Mouse (Mus musculus) CH12F3 (cell line): ENCODE data around the gene H2-T3.
"Not testable (repeated sequence)": the region's sequence is repeated elsewhere in the genome, so short reads cannot be mapped to it uniquely, and the experiment has no call there.

ENCODE experiments used
- in situ Hi-C: fragments of 300-500 bp; cut with MboI; formaldehyde crosslinking; loops from 2 replicates; pipeline ENCODE4 v1.14.3; 2020; ENCODE audit warnings: low sequenced_read_pairs

Gene H2-T3

DNA sequence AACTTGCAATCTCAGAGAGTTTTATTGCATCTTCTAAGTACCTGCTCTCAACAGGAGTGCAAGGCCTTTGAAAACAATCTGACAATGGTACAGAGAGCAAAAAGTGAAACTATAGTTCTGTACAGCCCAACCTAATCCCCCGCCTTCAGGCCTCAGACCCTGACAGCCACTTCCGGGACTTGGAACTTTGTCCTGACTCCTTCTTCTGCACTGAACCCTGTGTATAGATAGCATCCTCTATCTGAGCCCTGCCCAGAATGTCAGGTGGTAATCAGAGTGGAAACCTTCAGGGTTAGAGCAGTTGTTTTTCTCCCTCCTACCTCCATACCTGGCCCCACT is at the start of gene H2-T3:
H2-T3 (minus strand) TSS at position 119 of the 339 bp plus-strand sequence.
- in situ Hi-C loops: no loop called here

DNA sequence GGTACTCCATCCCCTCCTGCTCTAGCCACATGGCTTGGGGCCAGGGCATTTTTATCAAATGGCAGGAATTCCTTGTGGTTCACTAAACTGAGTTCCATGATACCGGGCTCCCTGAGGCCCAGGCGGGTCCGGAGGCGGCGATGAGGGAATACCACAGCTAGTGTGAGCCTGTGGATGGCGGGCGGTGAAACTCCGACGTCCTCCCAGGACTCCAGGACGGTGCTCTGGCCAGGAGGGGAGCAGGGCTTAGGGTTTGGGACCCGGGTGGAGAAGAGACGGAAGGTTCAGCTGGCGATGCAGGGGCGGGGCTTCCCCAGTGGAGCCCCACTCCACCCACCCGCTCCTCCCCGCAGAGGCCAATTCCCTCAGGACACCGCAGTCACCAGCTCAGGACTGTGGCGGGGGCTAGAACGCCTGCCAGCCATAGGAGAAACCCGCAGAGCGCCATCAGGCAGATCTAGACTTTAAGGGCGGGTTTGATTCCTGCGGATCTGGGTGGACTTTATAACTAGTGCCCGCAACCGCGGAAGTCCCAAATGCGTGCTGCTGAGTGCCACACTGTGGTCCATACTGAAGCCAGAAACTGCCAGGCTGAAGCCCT is 47.3 kb upstream of the H2-T3 start:
- in situ Hi-C loops: no loop called here

DNA sequence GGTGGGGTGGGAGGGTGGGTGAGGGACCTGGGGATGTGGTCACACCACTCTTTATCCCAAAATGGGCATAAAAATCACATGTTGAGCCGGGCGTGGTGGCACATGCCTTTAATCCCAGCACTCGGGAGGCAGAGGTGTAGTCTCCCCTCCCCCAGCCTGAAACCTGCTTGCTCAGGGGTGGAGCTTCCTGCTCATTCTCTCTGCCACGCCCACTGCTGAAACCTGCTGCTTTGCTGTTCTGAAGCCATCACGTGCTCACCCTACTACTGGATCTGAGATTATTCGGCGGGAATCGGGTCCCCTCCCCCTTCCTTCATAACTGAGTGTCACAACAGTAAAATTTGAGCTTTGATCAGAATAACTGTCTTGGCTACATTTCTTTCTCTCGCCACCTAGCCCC is 45.2 kb upstream of the H2-T3 start:
- in situ Hi-C loops: not testable (repeated sequence)

DNA sequence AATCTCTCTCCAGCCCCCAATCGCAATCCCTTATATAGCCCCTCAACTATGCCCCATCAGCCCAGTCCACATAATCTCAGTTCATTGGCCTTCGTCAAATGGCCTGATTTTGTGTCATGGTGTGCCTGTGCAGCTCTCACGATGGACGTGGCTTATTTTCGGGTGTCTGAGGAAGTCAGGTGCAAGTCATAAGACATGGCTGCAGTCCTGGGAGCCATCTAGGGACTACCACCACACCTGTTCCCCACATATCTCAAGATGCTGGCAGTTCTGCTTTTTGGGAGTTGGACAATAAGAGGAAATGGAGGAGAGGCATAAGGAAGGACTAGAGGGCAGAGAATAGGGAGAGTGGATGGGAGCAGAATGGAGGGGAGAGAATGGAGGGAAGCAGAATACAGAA is 43.5 kb upstream of the H2-T3 start:
- in situ Hi-C loops: no loop called here

DNA sequence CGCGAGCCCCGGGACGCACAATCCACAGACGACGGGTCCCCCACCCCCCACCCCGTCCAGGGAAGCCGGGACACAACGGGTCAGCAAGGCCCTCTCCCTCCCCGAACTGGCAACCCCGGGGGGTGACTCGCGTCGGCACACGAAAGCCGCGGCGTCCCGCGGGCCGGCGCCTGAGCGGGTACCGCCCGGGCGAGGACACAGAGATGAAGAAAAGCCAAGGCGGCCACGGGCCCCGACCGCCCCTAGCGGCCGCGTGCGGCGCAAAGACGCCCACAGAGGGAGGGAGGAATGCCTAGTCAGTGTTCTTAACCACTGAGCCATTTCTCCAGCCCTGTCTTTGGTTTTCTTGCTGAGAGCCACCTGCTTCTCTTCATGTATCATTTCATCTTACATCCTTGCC is 41.2 kb upstream of the H2-T3 start:
- in situ Hi-C loops: no loop called here

DNA sequence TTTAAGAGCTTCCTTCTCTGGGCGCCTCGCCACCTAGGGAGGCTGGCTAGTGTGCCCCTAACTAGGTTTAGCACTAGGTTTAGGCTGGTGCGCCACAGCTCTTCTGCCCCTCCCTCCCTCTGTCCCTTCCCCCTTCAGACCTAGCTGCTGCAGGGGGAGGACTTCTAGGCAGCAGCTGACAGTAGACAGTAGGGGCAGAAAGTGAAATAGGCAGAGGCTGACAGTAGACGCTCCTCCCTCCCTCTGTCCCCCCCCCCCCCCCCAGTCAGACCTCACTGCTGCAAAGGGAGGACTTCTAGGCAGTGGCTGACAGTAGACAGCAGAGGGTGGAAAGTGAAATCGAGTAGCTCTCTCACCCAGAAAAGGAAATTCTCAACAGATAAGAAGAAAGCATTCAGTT is 39.0 kb upstream of the H2-T3 start:
- in situ Hi-C loops: no loop called here

DNA sequence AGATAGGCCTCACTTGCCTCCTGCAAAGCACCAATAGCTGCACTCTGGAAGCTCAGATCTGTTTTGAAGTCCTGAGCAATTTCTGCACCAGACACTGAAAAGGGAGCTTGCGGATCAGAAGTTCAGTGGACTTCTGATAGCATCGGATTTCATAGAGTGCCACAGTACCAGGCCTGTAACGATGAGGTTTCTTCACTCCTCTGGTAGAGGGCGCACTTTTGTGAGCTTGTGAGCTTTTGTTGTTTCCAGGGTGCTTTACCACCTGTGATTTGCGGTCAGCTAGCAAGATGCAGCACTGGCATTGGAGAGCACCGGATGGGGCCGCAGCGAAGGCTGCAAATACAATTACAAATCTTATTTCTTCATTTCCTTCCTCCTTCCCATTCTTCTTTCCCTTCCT is 36.8 kb upstream of the H2-T3 start:
- in situ Hi-C loops: no loop called here

DNA sequence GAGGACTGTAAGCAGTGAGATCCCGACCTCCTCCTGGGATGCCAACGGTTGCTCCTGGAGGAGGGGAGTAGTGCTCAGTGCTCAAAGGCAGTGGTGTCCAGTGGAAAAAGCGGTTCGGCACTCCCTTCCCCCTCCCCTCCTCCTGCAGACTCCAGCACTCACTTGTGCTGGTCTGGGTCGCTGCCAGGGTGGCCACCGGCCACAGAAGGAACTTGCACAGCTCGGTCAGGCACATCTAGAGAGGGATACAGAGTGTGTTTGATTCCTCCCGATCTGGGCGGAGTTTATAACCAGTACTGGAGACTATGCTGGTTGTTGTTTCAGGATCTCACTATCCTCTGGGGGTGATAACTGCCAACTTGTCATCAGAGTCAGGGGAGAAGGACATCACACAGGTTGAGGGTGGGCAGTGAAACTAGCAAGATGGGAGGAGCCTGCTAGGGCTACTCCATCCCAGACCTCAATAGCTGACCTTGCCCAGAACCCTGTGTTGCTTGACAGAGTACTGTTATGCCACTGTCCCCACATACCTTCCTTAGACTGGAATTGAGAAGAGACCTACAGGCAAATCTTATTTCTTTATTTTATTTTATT is 35.2 kb upstream of the H2-T3 start:
- in situ Hi-C loops: no loop called here

DNA sequence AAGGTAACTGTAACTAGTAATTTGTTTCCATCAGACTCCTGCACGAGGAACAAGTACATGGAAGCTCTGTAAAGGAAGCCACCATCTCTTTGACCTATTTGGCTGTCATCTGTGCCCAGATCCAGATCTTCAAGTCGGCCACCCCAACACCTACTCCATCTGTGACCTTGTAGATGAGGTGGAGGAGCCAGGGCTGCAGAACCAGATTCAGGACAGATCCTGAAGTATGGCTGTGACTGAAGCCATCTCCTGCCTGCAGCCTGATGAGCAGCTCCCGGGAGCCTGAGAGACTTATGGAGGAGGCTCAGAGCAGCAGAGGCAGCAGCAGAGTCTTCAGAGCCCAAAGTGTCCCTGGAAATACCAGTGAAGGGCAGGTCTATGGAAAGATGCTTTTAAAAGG is 34.4 kb upstream of the H2-T3 start:
- in situ Hi-C loops: no loop called here

DNA sequence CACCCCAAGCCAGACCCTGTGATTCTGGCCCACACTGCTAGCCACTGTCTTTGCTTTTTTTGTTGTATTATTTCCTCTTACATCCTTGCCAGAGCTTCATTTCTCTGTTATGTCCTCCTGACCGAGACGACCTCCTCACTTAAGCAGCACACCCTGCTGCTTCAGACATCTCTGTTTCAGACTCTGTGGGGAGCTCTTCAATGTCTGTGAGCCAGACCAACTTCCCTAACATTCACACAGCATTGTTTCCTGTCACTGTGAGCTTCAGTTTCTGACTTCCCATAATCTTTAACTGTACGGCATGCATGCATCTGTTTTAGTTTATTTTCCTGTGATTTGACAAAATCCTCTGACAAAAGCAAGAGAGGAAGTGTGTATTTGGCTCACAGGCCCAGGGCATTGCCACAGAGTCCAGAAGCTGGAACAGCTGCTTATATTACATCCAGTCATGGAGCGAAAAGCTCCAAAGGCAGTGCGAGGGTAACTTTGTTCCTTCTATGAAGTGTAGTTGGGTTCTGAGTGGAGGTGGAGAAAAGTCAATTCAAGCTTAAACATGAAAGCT is 28.6 kb upstream of the H2-T3 start:
- in situ Hi-C loops: no loop called here

DNA sequence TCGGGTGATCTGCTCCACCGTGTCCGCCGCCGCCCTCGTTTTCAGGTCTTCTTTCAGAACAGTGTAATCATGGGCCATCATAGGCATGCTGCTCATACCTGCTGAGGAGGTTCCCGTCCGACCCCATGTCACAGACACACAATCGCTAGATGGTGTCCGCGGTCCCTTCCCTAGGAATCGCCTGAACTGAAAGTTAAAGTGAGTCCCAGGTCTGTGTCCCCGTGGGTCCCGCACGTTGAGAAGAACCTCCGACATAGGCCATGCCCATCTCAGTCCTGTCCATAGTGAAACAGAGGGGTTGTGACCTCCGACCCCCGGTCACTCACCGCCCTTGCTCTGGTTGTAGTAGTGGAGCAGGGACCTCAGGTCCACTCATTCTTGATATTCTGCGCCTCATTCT is 25.5 kb upstream of the H2-T3 start:
- in situ Hi-C loops: no loop called here

DNA sequence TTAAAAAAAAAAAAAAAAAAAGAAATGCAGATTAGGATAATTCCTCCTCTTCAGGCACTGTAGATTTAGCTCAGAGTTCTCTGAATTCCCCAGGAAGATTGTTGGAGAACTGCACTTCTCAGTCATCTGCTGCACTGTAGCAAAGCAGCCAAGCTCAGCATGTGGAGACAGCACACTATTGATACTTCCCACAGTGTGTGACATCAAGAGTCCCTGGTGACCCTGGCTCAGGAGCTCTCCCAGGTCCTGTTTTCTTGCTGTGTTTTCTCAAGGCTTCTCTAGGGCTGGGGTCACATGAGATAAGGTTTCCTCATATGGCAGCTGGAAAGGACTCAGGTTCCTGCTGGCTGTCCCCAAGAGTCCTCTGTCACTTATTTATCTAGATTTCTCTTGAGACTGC is 16.8 kb upstream of the H2-T3 start:
- in situ Hi-C loops: no loop called here

DNA sequence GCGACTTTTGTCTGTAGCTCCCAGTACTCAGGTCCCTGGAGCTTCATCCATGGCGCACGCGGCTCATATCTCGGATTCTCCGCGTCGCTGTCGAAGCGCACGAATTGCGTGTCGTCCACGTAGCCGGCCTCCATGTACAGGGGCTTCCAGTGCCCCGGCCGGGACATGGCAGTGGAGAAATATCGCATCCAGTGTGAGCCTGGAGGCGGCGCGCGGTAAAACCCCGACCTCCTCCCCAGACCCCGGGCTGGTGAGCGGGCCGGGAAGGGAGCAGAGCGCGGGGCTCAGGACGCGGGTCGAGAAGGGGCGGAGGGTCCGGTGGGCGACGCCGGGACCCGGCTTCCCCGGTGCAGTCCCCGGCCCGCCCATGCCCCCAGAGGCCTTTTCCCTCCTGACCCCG is 15.8 kb upstream of the H2-T3 start:
- in situ Hi-C loops: no loop called here

DNA sequence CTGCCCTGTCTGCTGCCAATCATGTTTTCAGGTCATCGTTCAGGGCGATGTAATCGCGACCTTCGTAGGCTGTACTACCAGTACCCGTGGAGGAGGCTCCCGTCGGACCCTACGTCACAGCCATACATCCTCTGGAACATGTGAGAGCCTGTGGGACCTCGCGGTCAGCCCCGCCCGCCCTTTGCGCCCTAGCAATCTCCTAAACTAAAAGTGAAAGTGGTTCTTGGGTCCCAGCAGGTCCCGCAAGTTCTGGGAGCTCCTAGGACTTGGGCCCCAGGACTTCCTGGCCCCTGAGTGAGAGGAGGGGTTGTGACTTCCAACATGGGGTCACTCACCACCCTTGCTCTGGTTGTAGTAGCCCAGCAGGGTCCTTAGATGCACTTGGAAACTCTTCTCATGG is 15.4 kb upstream of the H2-T3 start:
- in situ Hi-C loops: no loop called here

DNA sequence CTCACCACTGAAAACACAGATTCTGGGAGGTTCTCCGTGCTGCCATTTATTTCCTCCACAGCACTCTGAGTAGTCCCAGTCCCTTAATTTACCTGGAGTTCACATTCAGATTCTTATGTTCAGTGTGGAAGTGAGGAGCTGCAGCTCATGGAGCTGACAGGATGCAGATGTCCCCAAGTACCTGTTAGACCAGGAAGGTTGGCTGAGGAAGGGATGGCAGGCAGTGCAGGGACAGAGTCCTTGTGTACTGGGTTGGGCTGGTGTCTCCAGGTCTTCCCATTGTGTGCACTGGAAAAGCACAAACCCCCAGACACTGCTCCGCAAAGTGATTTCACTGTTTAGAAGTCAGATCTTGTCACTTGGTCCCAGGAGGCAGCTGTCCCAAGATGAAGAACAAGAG is 11.8 kb upstream of the H2-T3 start:
- in situ Hi-C loops: no loop called here

DNA sequence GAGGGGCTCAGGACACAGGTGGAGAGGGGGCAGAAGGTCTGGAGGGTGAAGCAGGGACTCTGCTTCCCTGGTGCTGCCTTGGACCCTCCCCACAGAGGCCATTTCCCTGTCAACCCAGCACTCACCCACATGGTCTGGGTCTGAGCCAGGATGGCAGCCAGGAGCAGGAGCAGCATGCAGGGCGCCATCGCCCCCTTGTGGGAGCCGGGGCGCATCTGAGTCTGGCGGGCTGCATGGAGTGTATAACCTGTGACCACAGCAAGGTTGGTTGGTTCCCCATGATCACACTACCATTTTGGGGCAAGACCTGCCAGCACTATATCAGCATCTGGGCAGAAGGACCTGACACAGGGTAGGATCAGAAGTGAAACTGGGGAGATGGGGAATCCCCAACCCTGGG is 8.2 kb upstream of the H2-T3 start:
- in situ Hi-C loops: no loop called here

DNA sequence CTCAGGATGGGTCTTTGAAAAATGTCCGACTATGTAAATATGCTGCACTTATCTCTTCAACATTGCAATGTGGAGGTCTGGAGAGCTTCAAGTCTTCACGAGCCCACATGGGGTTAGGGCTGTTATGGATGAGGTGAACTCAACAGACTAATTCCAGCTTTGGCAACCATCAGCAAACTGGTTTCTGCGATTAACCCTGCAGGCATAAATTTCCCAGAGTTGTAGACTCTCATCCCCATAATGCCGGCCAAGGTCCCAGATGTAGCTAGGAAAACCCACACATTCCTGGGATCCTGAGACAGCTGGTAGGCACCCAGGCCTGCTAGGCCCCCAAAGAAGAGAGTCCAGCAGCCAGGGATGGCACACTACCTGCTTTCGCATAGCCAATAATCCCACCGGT is 4.4 kb upstream of the H2-T3 start:
- in situ Hi-C loops: no loop called here

DNA sequence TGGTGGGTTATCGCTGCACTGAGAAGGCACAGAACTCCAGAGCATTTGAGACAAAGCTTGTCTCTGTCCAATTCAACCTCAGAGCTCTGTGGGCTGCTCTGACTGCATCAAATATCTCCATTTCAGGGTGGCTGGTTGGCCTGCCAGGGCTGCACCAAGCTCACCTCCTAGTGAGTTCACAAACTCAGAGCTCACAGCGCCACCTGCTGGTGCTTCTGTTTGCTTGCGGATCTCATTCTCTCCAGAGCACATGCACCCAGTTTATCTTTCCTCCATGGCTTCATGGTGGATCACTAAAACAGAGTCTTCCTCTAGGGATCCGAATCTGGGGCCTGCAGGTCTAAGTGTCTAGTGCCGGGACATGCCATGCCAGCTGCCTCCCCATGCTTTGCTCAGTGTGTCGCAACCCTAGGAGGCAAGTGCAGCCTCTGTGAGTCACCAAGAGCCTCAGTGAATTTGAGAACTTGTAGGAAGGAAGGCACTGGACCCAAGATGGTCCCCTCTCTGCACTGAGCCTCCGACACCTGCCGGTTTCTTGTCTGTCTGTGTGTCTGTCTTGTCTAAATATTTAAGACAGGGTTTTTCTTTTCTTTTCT is 3.6 kb upstream of the H2-T3 start:
- in situ Hi-C loops: no loop called here

DNA sequence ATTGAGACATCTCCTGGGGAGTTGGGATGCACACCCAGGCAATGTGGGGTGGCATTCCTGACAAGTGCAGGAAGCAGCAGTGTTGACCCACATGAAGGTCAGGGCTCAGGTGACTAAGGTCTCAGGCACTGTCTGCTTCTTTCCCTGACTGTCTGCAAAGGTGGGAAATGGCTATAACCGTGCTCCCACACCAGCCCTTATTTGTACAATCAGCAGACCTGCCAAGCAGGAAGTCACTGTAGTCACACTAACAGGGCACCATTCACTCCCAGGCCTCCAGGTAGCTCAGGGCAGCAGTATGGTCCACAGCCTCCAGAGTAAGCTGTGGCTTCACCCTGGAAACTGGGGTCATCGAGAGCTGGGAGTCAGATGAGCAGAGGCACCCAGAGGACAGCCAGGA is 2.3 kb upstream of the H2-T3 start:
- in situ Hi-C loops: no loop called here

DNA sequence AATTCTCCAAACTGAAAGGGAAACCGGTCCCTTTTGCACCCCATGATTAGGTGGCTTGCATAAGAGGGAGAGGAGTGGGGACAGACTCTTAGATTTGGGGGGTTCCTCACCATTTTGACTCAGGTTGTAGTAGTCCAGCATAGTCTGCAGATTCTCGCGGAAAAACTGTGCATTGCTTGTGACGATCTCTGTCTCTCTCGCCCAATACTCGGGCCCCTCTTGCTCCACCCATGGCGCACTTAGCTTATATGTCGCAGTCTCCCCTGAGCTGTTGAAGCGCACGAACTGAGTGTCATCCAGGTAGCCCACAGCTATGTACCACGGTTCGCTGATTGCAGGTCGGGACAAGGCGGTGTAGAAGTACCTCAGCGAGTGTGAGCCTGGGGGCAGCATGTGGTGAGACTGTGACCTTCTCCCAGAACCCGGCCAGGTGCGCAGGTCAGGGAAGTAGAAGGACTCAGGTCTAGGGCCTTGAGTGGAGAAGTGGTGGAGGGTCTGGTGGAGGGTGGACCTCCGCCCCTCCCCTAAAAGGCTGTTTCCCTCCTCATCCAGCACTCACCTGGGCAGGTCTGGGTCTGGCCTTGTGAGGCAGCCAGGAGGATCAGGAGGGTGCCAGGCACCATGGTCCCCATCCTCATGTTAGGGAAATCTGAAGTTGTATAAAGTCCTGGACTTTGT is 457 bp downstream of the H2-T3 start:
- in situ Hi-C loops: no loop called here

DNA sequence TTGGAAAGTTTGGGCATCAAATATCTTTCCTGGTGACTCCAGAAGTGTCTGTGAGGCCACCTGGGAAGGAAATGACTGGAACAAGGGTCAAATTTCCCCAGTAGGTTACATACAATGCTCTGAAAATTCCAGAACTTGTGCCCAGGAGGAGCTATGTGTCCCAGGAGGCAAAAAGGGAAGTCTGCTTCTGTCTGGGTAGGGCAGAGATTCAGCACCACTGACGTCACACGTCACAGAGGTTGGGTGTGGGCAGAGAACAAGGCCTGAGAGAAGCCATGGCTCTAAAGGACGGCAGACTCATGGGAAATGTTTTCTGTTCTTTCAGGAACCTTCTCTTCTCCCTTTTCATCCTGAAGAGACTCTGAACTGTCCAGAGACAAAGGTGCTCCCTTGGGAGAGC is 2.5 kb downstream of the H2-T3 start:
- in situ Hi-C loops: no loop called here

DNA sequence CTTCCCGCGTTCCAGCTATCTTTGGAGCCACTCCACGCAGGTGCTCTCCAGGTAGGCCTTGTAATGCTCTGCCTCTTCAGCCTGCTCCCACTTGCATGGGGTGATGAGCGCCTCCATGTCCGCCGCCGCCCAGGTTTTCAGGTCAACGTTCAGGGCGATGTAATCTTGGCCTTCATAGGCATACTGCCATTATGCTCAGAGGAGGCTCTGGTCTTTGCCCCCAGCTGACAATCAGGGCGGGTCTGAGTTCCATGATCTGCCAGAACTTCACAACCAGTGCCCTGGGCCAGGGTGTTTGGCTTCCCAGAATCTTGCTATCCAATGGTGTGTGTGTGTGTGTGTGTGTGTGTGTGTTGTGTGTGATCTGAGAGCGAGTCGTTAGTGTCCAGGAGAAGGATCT is 7.9 kb downstream of the H2-T3 start:
- in situ Hi-C loops: no loop called here
